Mouse (Mus musculus) heart, postnatal 0 days (tissue): ENCODE data around the gene Manbal.

Experiments
- CTCF ChIP-seq: IDR thresholded peaks from 2 replicates; pipeline ENCODE4 v1.5.1; 2016; ENCODE audit warnings: antibody characterized with exemption, control low read depth, low read depth
- EP300 ChIP-seq: IDR thresholded peaks from 2 replicates; pipeline ENCODE4 v1.6.1; 2016; ENCODE audit warnings: antibody characterized with exemption, low read depth

DNA sequence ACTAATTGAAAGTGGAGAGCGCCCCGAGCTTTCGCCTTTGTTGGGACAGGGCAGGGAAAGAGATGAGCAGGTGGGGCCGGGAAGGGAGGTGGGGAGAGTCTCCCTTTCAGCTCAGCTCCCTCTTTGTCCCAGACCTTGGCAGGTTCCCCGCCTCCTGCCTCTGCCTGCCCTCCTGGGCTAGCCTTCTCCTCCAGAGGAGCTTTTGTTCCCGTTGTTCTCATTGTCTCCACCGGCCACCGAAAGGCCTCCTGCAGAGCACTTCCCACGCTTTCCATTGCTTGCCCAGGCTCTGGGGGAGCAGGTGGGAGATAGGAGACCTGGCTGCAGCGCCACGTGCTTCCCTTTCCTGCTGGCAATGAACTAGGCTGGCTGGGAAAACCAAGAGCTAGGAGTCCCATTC, 38.8 kb upstream of the Manbal start:
- no peak for TF ChIP-seq EP300
- TF ChIP-seq CTCF: no peak
